Mouse (Mus musculus) liver, embryonic 15.5 days (tissue): ENCODE results near the gene Adamts17. TPM values are rescaled to one million over a fixed set of nuclear protein-coding genes. Genes with fewer than 3 reads are reported as not detected.

Experiments
- ATAC-seq: fragments of 200-750 bp; cut with Nextera tagmentation; 2 replicates; pipeline ENCODE4 v1.8.0; 2017; ENCODE audit warnings: moderate number of reproducible peaks, mild to moderate bottlenecking, moderate library complexity; ENCODE audit not compliant: insufficient read depth
- H3K27ac ChIP-seq: fragments of 300-500 bp; sonication (generic); replicated peaks from 2 replicates; pipeline ENCODE4 v1.5.1; 2015; ENCODE audit warnings: mild to moderate bottlenecking, inconsistent platforms
- H3K27me3 ChIP-seq: fragments of 300-500 bp; sonication (generic); 2 replicates; pipeline ENCODE4 v1.6.1; 2015; ENCODE audit warnings: mild to moderate bottlenecking, inconsistent platforms
- H3K36me3 ChIP-seq: fragments of 300-500 bp; sonication (generic); replicated peaks from 2 replicates; pipeline ENCODE4 v1.6.1; 2015; ENCODE audit warnings: moderate library complexity, mild to moderate bottlenecking, inconsistent platforms
- H3K4me1 ChIP-seq: fragments of 300-500 bp; sonication (generic); replicated peaks from 2 replicates; pipeline ENCODE4 v1.6.1; 2015; ENCODE audit warnings: inconsistent platforms
- H3K4me2 ChIP-seq: fragments of 300-500 bp; sonication (generic); 2 replicates; pipeline ENCODE4 v1.6.1; 2015; ENCODE audit warnings: moderate library complexity, mild to moderate bottlenecking, inconsistent platforms
- H3K4me3 ChIP-seq: fragments of 300-500 bp; sonication (generic); replicated peaks from 2 replicates; pipeline ENCODE4 v1.5.1; 2015; ENCODE audit warnings: mild to moderate bottlenecking, inconsistent platforms
- H3K9ac ChIP-seq: fragments of 300-500 bp; sonication (generic); 2 replicates; pipeline ENCODE4 v1.6.1; 2015; ENCODE audit warnings: moderate library complexity, mild to moderate bottlenecking, inconsistent platforms
- H3K9me3 ChIP-seq: fragments of 300-500 bp; sonication (generic); replicated peaks from 2 replicates; pipeline ENCODE4 v1.6.1; 2016; ENCODE audit warnings: inconsistent platforms
- WGBS: fragments of 180-500 bp; shearing (Covaris S2); methylation state at CpG from one replicate; pipeline ENCODE4 v1.1.7; 2015; ENCODE audit warnings: mixed read lengths; ENCODE audit not compliant: insufficient replicate concordance; 5-methylcytosine and 5-hydroxymethylcytosine counted together
- polyA plus RNA-seq: library from polyadenylated mRNA; unstranded; fragments of >200 nt; fragmentation: Nextera tagmentation; extraction: Ambion mirVana; gene quantifications from 2 replicates; pipeline ENCODE4 v1.2.1, GENCODE M21; 2015

The Adamts17 gene
- polyA plus RNA-seq, 1 experiment from 2014 or later = 0.12 TPM

- H3K4me1 ChIP-seq = no peaks in the 10 kb centered on the region
- H3K27me3 ChIP-seq = no peaks in the 10 kb centered on the region
- no peaks in the 10 kb centered on the region for H3K36me3 ChIP-seq
- no peak overlapping the region for H3K27ac ChIP-seq
- H3K4me2 ChIP-seq = no peak overlapping the region
- H3K9me3 ChIP-seq = no peaks in the 10 kb centered on the region
- no peak for ATAC-seq
- H3K9ac ChIP-seq = no peak overlapping the region
- WGBS = 56% methylated on average over 1 of the region's 1 CpGs
- no peak overlapping the region for H3K4me3 ChIP-seq
Measured at GRCm38 (mm10) chr7:66811294-66811693, 28.2 kb upstream of the Adamts17 start.

- Histone ChIP-seq H3K4me2 (no peak overlapping the region), H3K36me3 (no peaks in the 10 kb centered on the region), H3K4me3 (no peak overlapping the region), H3K9ac (no peak overlapping the region), H3K27ac (no peak overlapping the region), H3K27me3 (no peaks in the 10 kb centered on the region), H3K4me1 (no peaks in the 10 kb centered on the region), H3K9me3 (no peaks in the 10 kb centered on the region)
- WGBS = 80% methylated on average over 4 of the region's 4 CpGs
- ATAC-seq = no peak
Measured at GRCm38 (mm10) chr7:66812289-66812688, 27.2 kb upstream of the Adamts17 start.

- H3K9me3 ChIP-seq = no peaks in the 10 kb centered on the region
- H3K4me3 ChIP-seq = no peak overlapping the region
- H3K27me3 ChIP-seq = no peaks in the 10 kb centered on the region
- H3K36me3 ChIP-seq = no peaks in the 10 kb centered on the region
- no peak overlapping the region for H3K9ac ChIP-seq
- no peaks in the 10 kb centered on the region for H3K4me1 ChIP-seq
- ATAC-seq = no peak
- H3K27ac ChIP-seq = no peak overlapping the region
- WGBS = 32% methylated on average over 9 of the region's 9 CpGs
- H3K4me2 ChIP-seq = no peak overlapping the region
Measured at GRCm38 (mm10) chr7:66812737-66813136, 26.8 kb upstream of the Adamts17 start.

GRCm38 (mm10) chr7:66813172-66813571, 26.4 kb upstream of the Adamts17 start:
- Histone ChIP-seq H3K27me3 (no peaks in the 10 kb centered on the region), H3K4me2 (no peak overlapping the region), H3K4me3 (no peak overlapping the region), H3K9ac (no peak overlapping the region), H3K36me3 (no peaks in the 10 kb centered on the region), H3K4me1 (no peaks in the 10 kb centered on the region), H3K27ac (no peak overlapping the region), H3K9me3 (no peaks in the 10 kb centered on the region)
- ATAC-seq = no peak
- 27% methylated on average over 1 of the region's 1 CpGs for WGBS

- 71% methylated on average over 6 of the region's 6 CpGs for WGBS
- H3K4me3 ChIP-seq = no peak overlapping the region
- H3K27me3 ChIP-seq = no peaks in the 10 kb centered on the region
- H3K9me3 ChIP-seq = no peaks in the 10 kb centered on the region
- no peak overlapping the region for H3K4me2 ChIP-seq
- no peak overlapping the region for H3K9ac ChIP-seq
- no peaks in the 10 kb centered on the region for H3K4me1 ChIP-seq
- H3K36me3 ChIP-seq = no peaks in the 10 kb centered on the region
- no peak for ATAC-seq
- no peak overlapping the region for H3K27ac ChIP-seq
Measured at GRCm38 (mm10) chr7:66815526-66815925, 24.0 kb upstream of the Adamts17 start.

GRCm38 (mm10) chr7:66820034-66820433, 19.5 kb upstream of the Adamts17 start:
- no peak overlapping the region for H3K27ac ChIP-seq
- 17% methylated on average over 6 of the region's 6 CpGs for WGBS
- H3K4me3 ChIP-seq = no peak overlapping the region
- H3K4me2 ChIP-seq = no peak overlapping the region
- no peaks in the 10 kb centered on the region; the same call in 1 of the 2 replicates for H3K27me3 ChIP-seq
- no peaks in the 10 kb centered on the region for H3K9me3 ChIP-seq
- H3K9ac ChIP-seq = no peak overlapping the region
- no peaks in the 10 kb centered on the region for H3K4me1 ChIP-seq
- no peak for ATAC-seq
- no peaks in the 10 kb centered on the region for H3K36me3 ChIP-seq

- no peak overlapping the region for H3K27ac ChIP-seq
- ATAC-seq = no peak
- WGBS = 44% methylated on average over 5 of the region's 5 CpGs
- H3K9me3 ChIP-seq = no peaks in the 10 kb centered on the region
- no peak overlapping the region for H3K4me3 ChIP-seq
- H3K9ac ChIP-seq = no peak overlapping the region
- no peaks in the 10 kb centered on the region for H3K27me3 ChIP-seq
- H3K36me3 ChIP-seq = no peaks in the 10 kb centered on the region
- H3K4me1 ChIP-seq = no peaks in the 10 kb centered on the region
- H3K4me2 ChIP-seq = no peak overlapping the region
Measured at GRCm38 (mm10) chr7:66830803-66831202, 8.7 kb upstream of the Adamts17 start.

GRCm38 (mm10) chr7:66831295-66831694, 8.2 kb upstream of the Adamts17 start:
- H3K4me2 ChIP-seq = no peak overlapping the region
- H3K27ac ChIP-seq = no peak overlapping the region
- no peaks in the 10 kb centered on the region for H3K36me3 ChIP-seq

GRCm38 (mm10) chr7:66840008-66840719, 629 bp downstream of the Adamts17 start:
- Histone ChIP-seq H3K27ac (no peak overlapping the region), H3K4me1 (0 out of 2 replicates have a peak, but pooled peaks cover 7% of the 10 kb centered on the region), H3K9me3 (no peaks in the 10 kb centered on the region), H3K9ac (no peak overlapping the region; the same call in 1 of the 2 replicates), H3K36me3 (no peaks in the 10 kb centered on the region), H3K4me2 (peak overlapping the region; percentile 78), H3K27me3 (peaks cover 52% of the 10 kb centered on the region), H3K4me3 (peak overlapping the region; percentile 51)
- under 1% methylated on average over 65 of the region's 76 CpGs for WGBS
- peak; percentile 26; the same call in 1 of the 2 replicates for ATAC-seq

More at GRCm38 (mm10) chr7:66831295-66831694, 8.2 kb upstream of the Adamts17 start:
- Histone ChIP-seq H3K4me1 (no peaks in the 10 kb centered on the region), H3K9me3 (no peaks in the 10 kb centered on the region), H3K27me3 (no peaks in the 10 kb centered on the region), H3K4me3 (no peak overlapping the region), H3K9ac (no peak overlapping the region)
- 74% methylated on average over 5 of the region's 5 CpGs for WGBS
- ATAC-seq = no peak

GRCm38 (mm10) chr7:66841165-66841564, 1.6 kb downstream of the Adamts17 start:
- Histone ChIP-seq H3K9ac (no peak overlapping the region), H3K4me1 (0 out of 2 replicates have a peak, but pooled peaks cover 7% of the 10 kb centered on the region), H3K27me3 (peaks cover 52% of the 10 kb centered on the region), H3K36me3 (no peaks in the 10 kb centered on the region), H3K4me3 (no peak overlapping the region), H3K4me2 (no peak overlapping the region), H3K27ac (no peak overlapping the region), H3K9me3 (no peaks in the 10 kb centered on the region)
- 56% methylated on average over 7 of the region's 7 CpGs for WGBS
- no peak for ATAC-seq

GRCm38 (mm10) chr7:66842021-66842420, 2.5 kb downstream of the Adamts17 start:
- 50% methylated on average over 10 of the region's 10 CpGs for WGBS
- Histone ChIP-seq H3K4me2 (no peak overlapping the region), H3K27ac (no peak overlapping the region), H3K4me3 (no peak overlapping the region), H3K9ac (no peak overlapping the region), H3K27me3 (peaks cover 52% of the 10 kb centered on the region), H3K36me3 (no peaks in the 10 kb centered on the region), H3K4me1 (0 out of 2 replicates have a peak, but pooled peaks cover 7% of the 10 kb centered on the region), H3K9me3 (no peaks in the 10 kb centered on the region)
- no peak for ATAC-seq

- no peak overlapping the region for H3K27ac ChIP-seq
- H3K27me3 ChIP-seq = peaks cover 39% of the 10 kb centered on the region
- no peak overlapping the region for H3K4me2 ChIP-seq
- H3K36me3 ChIP-seq = no peaks in the 10 kb centered on the region
- no peak overlapping the region for H3K9ac ChIP-seq
- H3K4me3 ChIP-seq = no peak overlapping the region
- H3K4me1 ChIP-seq = 0 out of 2 replicates have a peak, but pooled peaks cover 7% of the 10 kb centered on the region
- no peak for ATAC-seq
- WGBS = 58% methylated on average over 2 of the region's 2 CpGs
- H3K9me3 ChIP-seq = no peaks in the 10 kb centered on the region
Measured at GRCm38 (mm10) chr7:66843846-66844245, 4.3 kb downstream of the Adamts17 start.
